Mouse (Mus musculus) thymus, postnatal 10 days (tissue): ENCODE data around the gene Terb1.

ENCODE experiments used
- DNase-seq, 2 experiments: peaks; one replicate each; pipeline ENCODE4 v3.0.0; 2021; ENCODE audit warnings: low spot score in 2 of 2

The Terb1 gene

DNA sequence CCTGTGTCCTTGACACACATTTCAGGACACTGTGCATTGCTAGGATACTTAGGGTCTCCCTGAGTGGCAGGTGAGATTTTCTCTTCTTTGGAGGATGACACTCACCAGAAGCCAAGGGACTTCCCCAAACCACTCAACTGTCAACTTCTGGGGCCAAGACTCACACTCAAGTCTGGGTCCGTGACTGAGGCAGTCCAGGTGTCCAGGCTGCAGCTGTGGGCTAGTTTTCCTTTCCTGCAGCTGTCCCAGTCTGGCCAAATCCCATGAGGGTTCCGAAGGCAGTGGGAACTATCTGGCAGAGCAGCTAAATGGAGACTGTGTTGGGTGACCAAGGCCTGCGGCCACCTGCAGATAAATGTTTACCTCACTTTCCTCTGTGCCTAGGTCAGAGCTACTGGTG is 97.7 kb downstream of the Terb1 start:
- DNase-seq, result no peak

DNA sequence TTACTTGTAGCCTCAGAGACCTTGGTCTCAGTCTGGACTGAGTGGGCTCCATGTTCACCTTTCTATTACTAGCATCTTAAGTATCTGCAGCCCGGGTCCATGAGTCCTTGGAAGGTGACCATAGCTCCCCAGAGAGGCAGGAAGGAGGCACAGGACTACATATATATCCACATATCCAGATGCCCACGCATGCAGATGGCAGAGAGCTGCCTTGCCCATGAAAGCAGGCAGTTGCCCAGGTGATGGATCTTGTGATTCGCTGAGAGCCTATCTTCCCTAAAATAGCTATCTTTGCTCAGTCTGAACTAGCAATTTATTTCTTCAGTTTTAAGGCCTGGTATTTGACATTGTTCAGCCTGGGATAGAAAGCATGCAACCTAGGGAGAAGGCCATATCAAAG is 98.2 kb downstream of the Terb1 start:
- DNase-seq, result no peak

DNA sequence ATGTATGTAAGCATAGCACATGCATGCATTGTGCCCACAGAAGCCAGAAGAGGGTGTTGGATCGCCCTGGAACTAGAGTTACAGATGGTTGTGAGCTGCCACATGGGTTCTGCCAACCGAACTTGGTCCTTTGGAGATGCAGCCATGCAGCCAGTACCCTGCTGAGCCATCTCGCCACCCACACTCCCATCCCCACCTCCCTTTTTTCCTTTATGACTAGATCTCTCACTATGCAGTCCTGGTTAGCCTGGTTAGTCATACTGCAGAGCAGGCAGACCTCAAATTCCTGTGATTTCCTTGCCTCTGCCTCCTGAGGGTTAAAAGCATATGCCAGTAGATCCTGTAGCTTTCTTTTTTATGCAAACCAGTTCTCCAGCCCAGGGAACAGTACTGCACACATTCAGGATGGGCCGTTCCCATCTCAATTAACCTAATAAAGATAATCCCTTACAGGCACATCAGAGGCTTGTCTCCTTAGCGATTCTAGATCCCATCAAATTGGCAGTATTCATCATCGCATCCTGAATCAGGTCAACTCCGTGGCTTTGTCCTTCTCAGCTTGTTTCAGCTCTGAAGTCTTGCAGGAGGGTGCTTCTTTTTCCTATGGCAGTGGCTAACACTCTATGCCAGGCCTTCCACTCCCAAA is 99.0 kb downstream of the Terb1 start:
- DNase-seq, result no peak

DNA sequence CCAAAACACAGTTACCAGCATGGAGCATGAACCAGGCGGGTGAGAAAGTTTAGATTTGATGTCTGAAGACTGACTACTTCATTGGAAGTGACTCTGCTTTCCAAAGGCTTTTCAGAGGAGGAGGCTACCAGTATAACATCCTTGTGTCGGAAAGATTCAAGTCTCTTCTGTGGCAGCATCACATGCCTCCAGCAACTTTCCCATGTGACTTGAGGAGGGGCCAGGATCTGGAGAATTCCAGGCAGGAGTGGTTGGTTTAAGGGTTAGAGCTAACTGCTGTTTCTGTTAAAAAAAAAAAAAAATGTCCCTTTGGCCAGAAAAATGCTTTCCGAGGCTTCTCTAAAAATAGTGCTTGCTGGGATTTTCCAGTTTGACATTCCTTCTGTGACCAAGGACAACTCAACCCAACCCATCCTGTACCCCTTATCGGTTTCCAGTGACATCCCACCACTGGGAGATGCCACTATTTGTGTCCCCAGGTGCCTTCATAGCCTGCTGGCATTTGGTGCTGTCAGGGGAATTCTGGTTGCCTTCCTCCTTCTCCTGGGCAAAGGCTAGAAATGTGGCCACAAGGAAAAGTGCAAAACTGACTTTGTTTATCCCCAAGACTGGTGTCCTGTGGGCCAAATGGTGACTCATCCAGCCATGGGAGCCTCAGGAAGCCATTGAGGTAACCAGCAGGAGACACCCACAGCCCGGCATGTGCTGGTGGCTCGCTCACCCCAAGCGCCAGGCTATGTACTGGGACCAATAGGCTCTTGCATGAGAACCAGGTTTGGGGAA is 101.2 kb downstream of the Terb1 start:
- no peak for DNase-seq

DNA sequence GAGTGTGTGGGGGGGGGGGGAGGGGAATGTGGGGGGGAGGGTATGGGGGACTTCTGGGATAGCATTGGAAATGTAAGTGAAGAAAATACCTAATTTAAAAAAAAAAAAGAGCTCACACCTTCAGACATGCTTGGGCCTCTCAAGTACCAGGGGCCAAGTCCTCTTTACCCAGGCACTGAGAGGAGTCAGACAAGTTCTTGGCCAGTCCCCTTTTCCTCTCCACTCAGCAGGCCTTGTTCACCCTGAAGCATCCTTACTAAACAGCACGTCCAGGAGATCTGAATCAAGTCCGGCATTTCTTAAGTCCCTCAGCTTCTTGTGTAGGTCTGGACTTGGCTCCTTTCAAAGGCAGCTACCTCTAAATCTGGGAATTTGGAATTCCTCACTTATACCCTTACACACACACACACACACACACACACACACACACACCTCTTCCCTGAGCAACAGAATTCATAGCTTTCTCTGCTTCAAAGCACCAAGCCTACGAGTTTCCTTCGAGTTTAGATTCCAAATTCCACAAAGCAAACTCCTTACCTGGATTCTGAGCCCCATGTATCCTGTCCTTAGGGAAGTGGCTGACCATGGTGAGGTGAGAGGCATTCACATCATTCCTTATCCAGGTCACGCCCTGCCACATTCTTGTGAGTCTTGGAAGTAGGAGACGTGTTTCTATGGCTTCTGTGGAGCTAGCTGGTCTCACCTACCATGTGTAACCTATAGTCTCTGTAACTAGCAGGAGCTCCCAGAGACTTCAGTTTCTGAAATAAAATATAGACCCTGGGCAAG is 103.2 kb downstream of the Terb1 start:
- DNase-seq, result no peak

DNA sequence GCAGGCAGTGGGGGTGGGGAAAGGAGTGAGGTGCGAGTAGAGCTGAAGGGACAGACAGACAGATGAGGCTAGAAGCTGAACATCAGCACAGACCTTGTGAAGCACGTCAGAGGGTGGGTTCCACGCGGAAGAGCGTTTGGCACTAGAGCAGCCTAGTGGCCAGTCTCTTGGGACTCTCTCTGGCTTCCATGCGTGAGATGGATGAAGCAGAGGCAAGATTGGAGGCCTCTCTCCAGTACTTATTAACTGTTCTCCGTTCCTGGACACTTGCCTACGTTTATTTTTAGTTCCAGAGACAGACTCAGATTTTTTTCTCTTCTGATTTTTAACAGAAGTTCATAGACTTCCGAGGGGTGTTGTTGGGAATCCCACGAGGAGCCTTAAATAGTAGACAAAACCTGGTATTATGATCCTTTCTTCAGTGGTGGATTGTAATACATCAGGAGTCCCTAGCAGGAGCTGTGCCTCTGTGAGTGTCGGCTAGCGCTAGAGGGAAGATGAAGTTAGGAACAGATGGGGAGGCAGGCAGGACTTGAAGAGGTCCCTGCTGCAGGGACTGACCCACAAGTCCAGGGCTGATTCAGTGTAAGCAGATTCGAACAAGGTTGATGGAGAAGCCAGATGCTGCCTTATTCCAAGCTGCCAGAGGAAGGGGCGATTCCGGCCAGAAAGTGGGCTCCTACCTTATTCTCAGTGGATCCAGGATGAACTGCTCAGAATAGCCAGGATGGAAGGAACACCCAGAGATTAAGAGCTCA is 104.1 kb downstream of the Terb1 start:
- DNase-seq, result no peak

DNA sequence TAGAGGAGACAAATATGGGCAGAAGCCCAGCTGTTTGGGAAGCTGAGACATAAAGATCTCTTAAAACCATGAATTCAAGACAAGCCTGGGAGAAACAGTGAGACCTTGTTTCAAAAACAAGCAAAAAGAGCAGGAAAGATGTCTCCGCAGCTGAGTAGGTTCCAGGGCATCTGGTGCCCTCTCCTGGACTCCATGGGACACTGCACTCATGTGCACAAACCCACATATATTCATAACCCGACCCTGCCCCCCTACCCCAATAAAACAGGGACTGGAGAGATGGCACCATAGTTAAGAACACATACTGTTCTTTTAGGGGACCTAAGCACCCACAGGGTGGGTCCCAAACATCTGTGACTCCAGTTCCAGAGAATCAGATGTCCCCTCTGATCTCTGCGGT is 106.1 kb downstream of the Terb1 start:
- no peak for DNase-seq
